Mouse (Mus musculus): ENCODE results near the gene Xpo1. TPM values are rescaled to one million over a fixed set of nuclear protein-coding genes. Genes with fewer than 3 reads are reported as not detected.
A peak's percentile ranks its signal among the peaks of the same experiment; 100 is the strongest.
"Not testable (repeated sequence)": the region's sequence is repeated elsewhere in the genome, so short reads cannot be mapped to it uniquely, and the experiment has no call there.

Gene Xpo1
- polyA plus RNA-seq, 1 experiment from 2014 or later = 85.0 TPM

DNA sequence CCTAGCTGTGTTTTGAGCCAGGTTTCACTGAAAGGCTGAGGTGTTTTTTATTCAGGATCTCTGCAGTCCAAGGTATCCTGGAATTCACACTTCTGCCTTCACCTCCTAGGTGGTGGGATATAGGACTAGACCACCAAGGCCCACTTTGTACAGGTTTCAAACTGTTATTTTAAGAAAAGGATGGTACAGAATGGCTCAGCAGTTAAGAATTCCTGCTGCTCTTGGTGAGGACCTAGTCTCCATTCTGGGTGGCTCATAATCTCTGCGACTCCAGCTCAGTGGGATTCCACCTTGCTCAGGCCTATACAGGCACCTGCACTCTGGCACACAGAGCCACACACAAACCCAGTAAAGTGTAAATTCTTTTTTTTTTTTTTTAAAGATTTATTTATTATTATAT is 3.6 kb downstream of the Xpo1 start:
- 0 out of 2 replicates have a peak, but pooled peaks cover 4% of the 10 kb centered on the region for H3K36me3 ChIP-seq
- no peak overlapping the region for H3K27ac ChIP-seq
- peaks cover 6% of the 10 kb centered on the region for H3K4me1 ChIP-seq (replicated peaks)
- no peak overlapping the region for H3K9ac ChIP-seq
- H3K4me2 ChIP-seq (replicated peaks) = no peak overlapping the region
- H3K27me3 ChIP-seq (replicated peaks) = no peaks in the 10 kb centered on the region
- no peak for ATAC-seq
- H3K9me3 ChIP-seq = no peaks in the 10 kb centered on the region
- no peak overlapping the region for H3K4me3 ChIP-seq (replicated peaks)
- 73% methylated on average over 1 of the region's 1 CpGs for WGBS

DNA sequence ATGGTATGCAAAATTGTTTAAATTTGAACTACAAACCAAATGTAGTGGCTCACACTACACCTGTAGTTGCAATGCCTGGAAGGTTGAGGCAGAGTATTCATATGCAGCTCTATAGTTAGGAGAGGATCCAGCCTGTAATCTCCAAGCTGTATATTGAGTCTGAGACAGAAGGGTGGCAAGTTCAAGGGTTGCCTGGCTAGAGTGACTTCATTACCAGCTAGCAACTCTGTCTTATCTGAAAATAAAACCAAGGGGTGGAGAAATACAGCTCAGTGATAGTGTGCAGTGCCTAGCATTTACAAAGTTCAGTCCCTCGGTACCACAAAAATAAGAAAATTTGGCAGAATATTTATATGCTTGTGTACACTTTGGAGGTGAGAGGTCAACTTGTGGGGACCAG is 4.3 kb downstream of the Xpo1 start:
- H3K4me3 ChIP-seq (replicated peaks) = no peak overlapping the region

DNA sequence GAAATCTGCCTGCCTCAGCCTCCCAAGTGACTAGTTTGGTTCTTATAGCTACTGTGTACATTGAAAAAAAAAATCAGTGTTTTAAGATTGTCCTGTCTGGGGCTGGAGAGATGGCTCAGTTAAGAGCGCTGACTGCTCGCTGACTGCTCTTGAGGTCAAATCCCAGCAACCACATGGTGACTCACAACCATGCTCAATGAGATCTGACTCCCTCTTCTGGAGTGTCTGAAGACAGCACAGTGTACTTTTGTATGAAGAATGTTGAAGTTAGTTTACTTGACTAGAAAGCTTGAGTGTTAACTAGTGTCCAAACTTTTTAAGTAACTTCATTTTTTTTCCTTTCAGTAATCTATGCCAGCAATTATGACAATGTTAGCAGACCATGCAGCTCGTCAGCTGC is 5.6 kb downstream of the Xpo1 start:
- Histone ChIP-seq H3K4me3 (replicated peaks) (no peak overlapping the region), H3K27ac (no peak overlapping the region), H3K27me3 (replicated peaks) (no peaks in the 10 kb centered on the region), H3K9me3 (no peaks in the 10 kb centered on the region), H3K4me2 (replicated peaks) (no peak overlapping the region), H3K9ac (no peak overlapping the region), H3K36me3 (peaks cover 12% of the 10 kb centered on the region; the same call in 1 of the 2 replicates), H3K4me1 (replicated peaks) (peaks cover 6% of the 10 kb centered on the region)
- 67% methylated on average over 3 of the region's 3 CpGs for WGBS
- no peak for ATAC-seq

More for the DNA sequence above, 4.3 kb downstream of the Xpo1 start:
- H3K4me2 ChIP-seq (replicated peaks) = no peak overlapping the region
- ATAC-seq = no peak
- H3K4me1 ChIP-seq (replicated peaks) = peaks cover 6% of the 10 kb centered on the region
- no peaks in the 10 kb centered on the region for H3K27me3 ChIP-seq (replicated peaks)
- H3K9ac ChIP-seq = no peak overlapping the region
- H3K9me3 ChIP-seq = no peaks in the 10 kb centered on the region
- H3K27ac ChIP-seq = no peak overlapping the region
- peaks cover 7% of the 10 kb centered on the region; the same call in 1 of the 2 replicates for H3K36me3 ChIP-seq
- 65% methylated on average over 1 of the region's 1 CpGs for WGBS

DNA sequence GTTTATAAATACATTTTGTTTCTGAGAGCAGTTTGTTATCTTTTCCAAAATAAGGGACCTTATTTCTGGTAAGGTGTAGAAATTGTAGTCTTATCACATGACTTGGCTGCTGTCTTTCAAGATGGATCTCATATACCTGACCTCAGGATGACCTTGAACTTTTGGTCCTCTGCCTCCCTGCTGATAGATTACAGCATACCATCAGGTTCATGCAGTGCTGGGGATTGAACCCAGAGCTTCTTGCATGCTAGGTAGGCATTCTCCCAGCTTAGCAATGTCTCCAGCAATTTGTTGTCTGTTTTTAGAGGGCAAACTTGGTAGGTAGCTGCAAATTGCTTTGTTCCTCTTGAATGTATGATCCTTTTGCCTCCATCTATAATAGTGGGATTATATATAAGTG is 9.1 kb downstream of the Xpo1 start:
- Histone ChIP-seq H3K27me3 (replicated peaks) (no peaks in the 10 kb centered on the region), H3K9me3 (no peaks in the 10 kb centered on the region), H3K4me1 (replicated peaks) (peaks cover 6% of the 10 kb centered on the region; the same call in 1 of the 2 replicates), H3K27ac (no peak overlapping the region), H3K4me2 (replicated peaks) (no peak overlapping the region), H3K9ac (no peak overlapping the region), H3K36me3 (peaks cover 14% of the 10 kb centered on the region; the same call in 1 of the 2 replicates), H3K4me3 (replicated peaks) (no peak overlapping the region)
- ATAC-seq = no peak

DNA sequence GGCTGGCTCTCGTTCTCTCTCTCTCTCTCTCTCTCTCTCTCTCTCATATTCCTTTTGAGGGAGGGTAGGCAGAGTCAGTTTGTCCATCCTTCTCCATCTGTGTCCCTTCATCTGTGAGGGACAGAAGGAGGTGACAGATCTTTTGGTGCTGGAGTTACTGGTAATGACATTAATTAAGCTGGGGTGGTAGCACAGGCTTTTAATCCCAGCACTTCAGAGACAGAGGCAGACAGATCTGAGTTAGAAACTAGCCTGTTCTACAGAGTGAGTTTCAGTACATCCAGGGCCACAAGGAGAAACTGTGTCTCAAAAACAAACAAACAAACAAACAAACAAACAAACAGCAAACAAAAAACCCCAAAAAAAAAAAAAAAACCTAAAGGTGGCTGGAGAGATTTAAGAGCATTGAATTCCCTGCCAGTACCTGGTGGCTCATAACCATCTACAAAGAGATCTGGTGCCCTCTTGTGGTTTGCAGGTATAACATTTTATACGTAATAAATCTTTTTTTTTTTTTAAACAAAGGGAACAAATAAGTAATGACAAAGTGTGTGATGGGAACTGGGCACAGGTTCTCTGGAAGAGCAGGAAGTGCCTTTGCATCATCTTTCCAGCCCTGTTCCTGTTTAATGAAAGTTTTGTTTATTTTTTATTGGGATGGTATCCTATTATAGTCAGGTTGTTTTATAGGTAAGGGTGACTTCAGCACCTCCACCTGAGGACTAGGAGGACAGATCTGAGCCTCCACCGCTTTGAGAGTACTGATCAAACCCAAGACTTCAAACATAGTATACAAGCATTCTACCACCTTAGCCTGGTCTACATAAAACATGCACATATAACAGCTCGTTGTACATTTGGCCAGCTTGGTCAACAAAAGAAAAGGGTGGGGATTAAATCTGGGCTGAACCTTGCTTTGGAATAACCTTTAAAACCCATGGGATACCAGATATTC is 16.2 kb downstream of the Xpo1 start:
- ATAC-seq = peak; percentile 36; the same call in 1 of the 2 replicates
- H3K27ac ChIP-seq = no peak overlapping the region
- no peak overlapping the region for H3K9ac ChIP-seq
- WGBS = 77% methylated on average over 4 of the region's 4 CpGs
- no peaks in the 10 kb centered on the region for H3K4me1 ChIP-seq (replicated peaks)
- no peak overlapping the region for H3K4me3 ChIP-seq (replicated peaks)
- H3K36me3 ChIP-seq = 0 out of 2 replicates have a peak, but pooled peaks cover 13% of the 10 kb centered on the region
- H3K9me3 ChIP-seq = no peaks in the 10 kb centered on the region
- no peak overlapping the region for H3K4me2 ChIP-seq (replicated peaks)
- H3K27me3 ChIP-seq (replicated peaks) = no peaks in the 10 kb centered on the region

DNA sequence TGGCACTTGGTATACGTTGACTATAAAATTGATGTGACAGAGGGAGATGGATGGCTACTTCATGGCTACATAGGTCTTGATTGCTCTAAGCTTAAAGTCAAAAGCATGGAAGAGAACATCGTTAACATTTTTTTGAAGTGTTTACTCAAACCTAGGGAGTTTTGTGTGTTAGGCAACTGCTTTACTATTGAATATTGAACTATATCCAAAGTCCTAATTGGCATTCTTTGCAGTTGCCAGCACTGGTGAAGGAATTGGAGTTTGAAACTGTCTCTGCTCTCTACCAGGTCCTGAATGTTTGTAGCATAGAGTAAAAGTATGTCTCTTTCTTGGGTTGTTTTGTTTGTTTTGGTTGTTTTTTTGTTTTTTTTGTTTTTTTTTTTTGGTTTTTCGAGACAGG is 19.9 kb downstream of the Xpo1 start:
- Histone ChIP-seq H3K27me3 (replicated peaks) (no peaks in the 10 kb centered on the region), H3K27ac (no peak overlapping the region), H3K9me3 (no peaks in the 10 kb centered on the region), H3K4me3 (replicated peaks) (no peak overlapping the region), H3K36me3 (0 out of 2 replicates have a peak, but pooled peaks cover 13% of the 10 kb centered on the region), H3K4me2 (replicated peaks) (no peak overlapping the region), H3K4me1 (replicated peaks) (no peaks in the 10 kb centered on the region), H3K9ac (no peak overlapping the region)
- 78% methylated on average over 3 of the region's 3 CpGs for WGBS
- ATAC-seq = no peak

DNA sequence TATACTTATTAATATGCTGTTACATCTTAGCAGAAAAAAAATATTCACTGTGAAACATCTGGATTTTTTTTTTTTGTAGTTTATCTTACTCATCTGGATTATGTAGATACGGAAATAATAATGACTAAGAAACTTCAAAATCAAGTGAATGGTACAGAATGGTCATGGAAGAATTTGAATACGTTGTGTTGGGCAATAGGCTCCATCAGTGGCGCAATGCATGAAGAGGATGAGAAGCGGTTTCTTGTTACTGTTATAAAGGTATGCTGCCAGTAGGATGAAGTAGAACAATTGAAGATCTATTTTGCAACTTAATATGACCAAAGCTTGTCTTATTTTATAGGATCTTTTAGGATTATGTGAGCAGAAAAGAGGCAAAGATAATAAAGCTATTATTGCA is 28.6 kb downstream of the Xpo1 start:
- Histone ChIP-seq H3K4me1 (replicated peaks) (no peaks in the 10 kb centered on the region), H3K27ac (no peak overlapping the region), H3K9ac (no peak overlapping the region), H3K4me3 (replicated peaks) (no peak overlapping the region), H3K4me2 (replicated peaks) (no peak overlapping the region), H3K27me3 (replicated peaks) (no peaks in the 10 kb centered on the region), H3K36me3 (peaks cover 17% of the 10 kb centered on the region), H3K9me3 (no peaks in the 10 kb centered on the region)
- no peak for ATAC-seq
- 96% methylated on average over 4 of the region's 4 CpGs for WGBS

DNA sequence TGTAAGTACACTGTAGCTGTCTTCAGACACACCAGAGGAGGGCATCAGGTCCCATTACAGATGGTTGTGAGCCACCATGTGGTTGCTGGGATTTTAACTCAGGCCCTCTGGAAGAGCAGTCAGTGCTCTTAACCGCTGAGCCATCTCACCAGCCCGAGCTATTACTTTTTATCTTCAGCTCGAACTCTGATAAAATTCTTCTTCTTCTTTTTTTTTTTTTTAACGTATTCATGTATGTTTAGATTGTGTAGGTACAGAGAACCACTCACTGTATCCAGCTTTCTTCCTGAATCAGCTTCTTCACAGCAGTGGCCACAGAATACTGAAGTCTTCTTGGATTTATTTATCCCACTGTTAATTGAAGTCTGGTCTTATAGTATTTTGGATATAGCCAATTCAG is 33.0 kb downstream of the Xpo1 start:
- 82% methylated on average over 4 of the region's 4 CpGs for WGBS
- not testable (repeated sequence) for H3K9ac ChIP-seq; H3K27ac ChIP-seq; H3K27me3 ChIP-seq (replicated peaks); H3K4me3 ChIP-seq (replicated peaks); H3K9me3 ChIP-seq; H3K4me2 ChIP-seq (replicated peaks); H3K4me1 ChIP-seq (replicated peaks); ATAC-seq
- peaks cover 24% of the 10 kb centered on the region for H3K36me3 ChIP-seq

DNA sequence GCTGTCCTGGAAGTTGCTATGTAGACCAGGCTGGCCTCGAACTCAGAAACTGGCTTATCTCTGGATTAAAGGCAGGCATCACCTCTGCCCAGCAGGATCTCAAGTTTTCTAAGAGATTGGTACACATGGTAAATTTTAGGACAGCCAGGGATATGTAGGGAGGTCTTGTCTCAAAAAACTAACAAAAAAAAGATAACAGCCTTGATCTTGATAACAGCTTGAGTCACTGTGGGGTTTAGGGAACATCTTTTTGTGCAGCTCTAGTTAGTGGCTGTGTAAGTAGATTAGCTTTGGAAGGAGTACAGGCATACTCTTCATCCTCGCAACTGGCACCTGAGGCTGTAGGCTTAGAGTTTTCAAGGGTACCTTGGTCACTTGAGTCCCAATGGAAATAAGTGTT is 41.5 kb downstream of the Xpo1 start:
- no peak overlapping the region for H3K4me2 ChIP-seq (replicated peaks)
- H3K4me3 ChIP-seq (replicated peaks) = no peak overlapping the region
- H3K9ac ChIP-seq = no peak overlapping the region
- no peaks in the 10 kb centered on the region for H3K4me1 ChIP-seq (replicated peaks)
- no peak for ATAC-seq
- peaks cover 26% of the 10 kb centered on the region for H3K36me3 ChIP-seq
- no peaks in the 10 kb centered on the region for H3K9me3 ChIP-seq
- H3K27me3 ChIP-seq (replicated peaks) = no peaks in the 10 kb centered on the region
- 95% methylated on average over 2 of the region's 2 CpGs for WGBS
- H3K27ac ChIP-seq = no peak overlapping the region

DNA sequence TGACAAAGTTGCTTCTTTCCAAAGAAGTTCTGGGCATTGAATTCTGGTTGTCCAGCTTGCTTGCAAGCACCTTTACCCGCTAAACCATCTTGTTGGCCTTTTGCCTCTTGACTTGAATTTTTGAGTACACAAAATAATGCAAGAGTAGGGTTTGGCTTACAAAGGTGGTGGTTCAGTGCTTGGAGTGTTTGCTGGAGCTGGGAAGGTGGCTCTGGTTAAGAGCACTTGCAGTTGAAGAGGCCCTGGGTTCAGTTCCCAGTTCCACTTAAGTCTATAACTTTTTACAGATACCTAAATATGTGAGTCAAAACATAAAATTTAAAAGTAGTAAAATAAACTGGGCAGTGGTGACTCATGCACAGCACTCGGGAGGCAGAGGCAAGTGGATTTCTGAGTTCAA is 42.5 kb downstream of the Xpo1 start:
- no peak for ATAC-seq
- no peak overlapping the region for H3K27ac ChIP-seq
- no peak overlapping the region for H3K4me2 ChIP-seq (replicated peaks)
- H3K36me3 ChIP-seq = peaks cover 21% of the 10 kb centered on the region
- no peaks in the 10 kb centered on the region for H3K27me3 ChIP-seq (replicated peaks)
- no peaks in the 10 kb centered on the region for H3K9me3 ChIP-seq
- no peaks in the 10 kb centered on the region for H3K4me1 ChIP-seq (replicated peaks)
- H3K9ac ChIP-seq = no peak overlapping the region
- no peak overlapping the region for H3K4me3 ChIP-seq (replicated peaks)
- WGBS = 88% methylated on average over 2 of the region's 2 CpGs

DNA sequence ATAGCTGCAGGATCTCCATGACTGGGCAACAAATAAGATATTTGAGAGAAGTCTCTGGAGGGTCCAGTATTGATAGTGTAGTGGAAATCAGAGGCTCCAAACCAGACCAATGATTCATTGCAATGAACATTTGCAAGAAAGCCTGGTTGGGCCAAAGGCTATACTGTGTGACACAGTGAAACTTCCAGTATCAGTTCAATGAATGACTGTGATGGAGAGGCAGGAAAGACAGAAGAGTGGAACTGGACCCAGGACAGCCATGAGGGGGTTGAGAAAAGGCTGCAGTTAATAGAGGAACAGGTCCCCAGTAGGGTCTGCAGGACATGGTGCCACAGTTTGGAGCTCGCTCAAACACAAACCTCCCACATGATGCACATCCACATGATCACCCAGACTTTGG is 44.1 kb downstream of the Xpo1 start:
- peaks cover 12% of the 10 kb centered on the region for H3K36me3 ChIP-seq
- no peaks in the 10 kb centered on the region for H3K9me3 ChIP-seq
- H3K9ac ChIP-seq = no peak overlapping the region
- H3K27me3 ChIP-seq (replicated peaks) = no peaks in the 10 kb centered on the region
- H3K4me2 ChIP-seq (replicated peaks) = no peak overlapping the region
- 0 out of 2 replicates have a peak, but pooled peaks have one; percentile 13 for ATAC-seq
- no peaks in the 10 kb centered on the region for H3K4me1 ChIP-seq (replicated peaks)
- H3K27ac ChIP-seq = no peak overlapping the region
- WGBS = 95% methylated on average over 1 of the region's 1 CpGs
- H3K4me3 ChIP-seq (replicated peaks) = no peak overlapping the region

DNA sequence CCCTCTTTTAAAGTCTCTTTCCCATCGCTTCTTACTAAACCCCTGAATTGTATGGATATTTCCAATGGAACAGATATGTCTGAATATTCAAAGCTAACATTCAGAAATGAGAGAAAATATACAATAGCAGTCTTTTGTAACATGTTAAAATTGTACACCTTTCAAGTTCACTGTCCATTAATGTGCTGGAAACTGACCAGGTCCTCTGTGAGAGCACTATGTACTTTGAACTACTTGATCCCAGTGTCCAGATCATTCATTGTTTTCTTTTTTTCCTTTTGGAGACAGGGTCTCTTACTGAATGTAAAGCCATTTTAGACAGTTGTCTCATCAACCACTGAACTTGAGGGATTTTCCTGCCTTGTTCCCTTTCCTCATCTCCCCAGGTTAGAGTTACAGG is 47.3 kb downstream of the Xpo1 start:
- WGBS = 65% methylated on average over 1 of the region's 1 CpGs
- H3K4me2 ChIP-seq (replicated peaks) = no peak overlapping the region
- no peaks in the 10 kb centered on the region for H3K9me3 ChIP-seq
- no peak overlapping the region for H3K27ac ChIP-seq
- no peaks in the 10 kb centered on the region for H3K4me1 ChIP-seq (replicated peaks)
- no peaks in the 10 kb centered on the region for H3K36me3 ChIP-seq
- H3K27me3 ChIP-seq (replicated peaks) = no peaks in the 10 kb centered on the region
- H3K9ac ChIP-seq = no peak overlapping the region
- no peak for ATAC-seq
- no peak overlapping the region for H3K4me3 ChIP-seq (replicated peaks)

All from intestine, embryonic 15.5 days (tissue).